Mouse (Mus musculus): Measurements from ENCODE around the gene Dgkh.

- TF ChIP-seq CTCF (IDR thresholded peaks at IDR 0.05; ENCODE audit: low read depth) (no peak), EP300 (IDR thresholded peaks at IDR 0.05; ENCODE audit: low read depth) (no peak)
Observed at GRCm38 (mm10) chr14:78734605-78735004, 2.0 kb upstream of the Dgkh start.

Measured in heart, postnatal 0 days (tissue).